ENCODE assay signal across 8 mouse cellular contexts in genomic region chr12:54830574-54830973, GRCm38 (mm10). TPM values are rescaled to one million over a fixed set of nuclear protein-coding genes. Genes with fewer than 3 reads are reported as not detected.
DNase-seq lines count a peak whose midpoint lies in the region; ATAC-seq and TF ChIP-seq lines count a peak whose summit lies in the region.

No protein-coding gene starts in this region.

- H3K4me3 ChIP-seq in kidney, embryonic 14.5 days (ENCODE audit: low read length): no peak overlapping the region
- H3K4me3 ChIP-seq in limb, embryonic 14.5 days (replicated peaks; ENCODE audit: low read length): no peak overlapping the region

- no peak overlapping the region for H3K9ac ChIP-seq in kidney, embryonic 14.5 days (ENCODE audit: low read depth, low read length)
- no peak overlapping the region for H3K9ac ChIP-seq in limb, embryonic 14.5 days (ENCODE audit: low read depth, low read length, severe bottlenecking)

- no peaks in the 10 kb centered on the region for H3K9me3 ChIP-seq in kidney, embryonic 14.5 days (ENCODE audit: control insufficient read depth, low read length)
- H3K9me3 ChIP-seq in limb, embryonic 14.5 days (ENCODE audit: control insufficient read depth, low read length): no peaks in the 10 kb centered on the region

- no peak overlapping the region for H3K4me2 ChIP-seq in kidney, embryonic 14.5 days (replicated peaks; ENCODE audit: low read depth, low read length)
- H3K4me2 ChIP-seq in limb, embryonic 14.5 days (replicated peaks; ENCODE audit: low read depth, low read length, severe bottlenecking): no peak overlapping the region

- 18% methylated on average over 6 of the region's 6 CpGs for WGBS in kidney, embryonic 14.5 days
- 22% methylated on average over 6 of the region's 6 CpGs for WGBS in limb, embryonic 14.5 days

- 0 out of 2 replicates have a peak, but pooled peaks cover 3% of the 10 kb centered on the region for H3K4me1 ChIP-seq in kidney, embryonic 14.5 days (ENCODE audit: control insufficient read depth, insufficient read depth, low read length)
- peaks cover 4% of the 10 kb centered on the region for H3K4me1 ChIP-seq in limb, embryonic 14.5 days (ENCODE audit: control insufficient read depth, insufficient read depth, low read length)

- no peaks in the 10 kb centered on the region for H3K36me3 ChIP-seq in kidney, embryonic 14.5 days (ENCODE audit: control insufficient read depth, insufficient read depth, low read length)
- no peaks in the 10 kb centered on the region for H3K36me3 ChIP-seq in limb, embryonic 14.5 days (ENCODE audit: control insufficient read depth, insufficient read depth, low read length)

- H3K27ac ChIP-seq in kidney, embryonic 14.5 days (ENCODE audit: low read depth, low read length): no peak overlapping the region
- H3K27ac ChIP-seq in limb, embryonic 14.5 days (replicated peaks; ENCODE audit: low read depth, low read length): no peak overlapping the region

- no peaks in the 10 kb centered on the region for H3K27me3 ChIP-seq in kidney, embryonic 14.5 days (ENCODE audit: control insufficient read depth, insufficient read depth, low read length)
- no peaks in the 10 kb centered on the region for H3K27me3 ChIP-seq in limb, embryonic 14.5 days (ENCODE audit: control insufficient read depth, insufficient read depth, low read length)

- peak; percentile 71; the same call in 1 of the 2 replicates for ATAC-seq in kidney, embryonic 14.5 days (ENCODE audit: low FRiP score, low TSS enrichment)
- ATAC-seq in limb, embryonic 14.5 days (ENCODE audit: low FRiP score, low read depth): peak; percentile 86
- peak; percentile 88 for ATAC-seq in monocyte, adult 5-6 weeks (replicated peaks; ENCODE audit: insufficient number of reproducible peaks, low FRiP score, low TSS enrichment, poor library complexity, severe bottlenecking)

- no peak for TF ChIP-seq POLR2A in limb, embryonic 14.5 days (IDR thresholded peaks at IDR 0.05; ENCODE audit: borderline replicate concordance, extremely low read depth, insufficient read depth, insufficient read length)

- DNase-seq in 3134 (ENCODE audit: extremely low read depth, insufficient read length, low spot score): peak; percentile 32
- peak; percentile 61 for DNase-seq in adrenal gland, adult 8-10 months
- peak; percentile 70 for DNase-seq in embryo, embryonic 9.5 days (ENCODE audit: extremely low spot score)
- DNase-seq in gonadal fat pad, adult 2 months (ENCODE audit: low read depth): peak; percentile 17
- peak; percentile 87 for DNase-seq in limb, embryonic 14.5 days (ENCODE audit: low spot score)
- peak; percentile 67 to 70 for DNase-seq in spleen, postnatal 36 days (ENCODE audit: low spot score in 2 of 2)

RNA-seq across cellular contexts. Expression of gene Cfl2, which starts 32.1 kb away (rescaled TPM):
- total RNA-seq in adrenal gland, adult 8-10 months (2022): 100 to 1,000 TPM; 123 to 143 (median 139) TPM
- polyA plus RNA-seq in gonadal fat pad, adult 2 months (2012; rRNA removed): 27.1 and 41.5 TPM in 2 replicates
- polyA plus RNA-seq in kidney, embryonic 14.5 days (2014; fragmentation: Nextera tagmentation; extraction: Ambion mirVana): 215 and 219 TPM in 2 replicates
- polyA plus RNA-seq in limb, embryonic 14.5 days (2012; rRNA removed): 68.9 and 70.9 TPM in 2 replicates
- 183 and 228 TPM in 2 replicates for polyA plus RNA-seq in limb, embryonic 14.5 days (2014; fragmentation: Nextera tagmentation; extraction: Ambion mirVana)
- 33.1 to 51.3 TPM (median 43.5 TPM) in 3 replicates for total RNA-seq in monocyte, adult 5-6 weeks (2017)

RNA-seq across cellular contexts. Expression of gene Snx6, which starts 35.1 kb away (rescaled TPM):
- 10 to 100 TPM; 59.4 to 81.4 (median 72.3) TPM for total RNA-seq in adrenal gland, adult 8-10 months (2022)
- polyA plus RNA-seq in gonadal fat pad, adult 2 months (2012; rRNA removed): 22.8 and 25.7 TPM in 2 replicates
- polyA plus RNA-seq in kidney, embryonic 14.5 days (2014; fragmentation: Nextera tagmentation; extraction: Ambion mirVana): 199 and 235 TPM in 2 replicates
- polyA plus RNA-seq in limb, embryonic 14.5 days (2012; rRNA removed): 74.6 and 90.0 TPM in 2 replicates
- 173 and 190 TPM in 2 replicates for polyA plus RNA-seq in limb, embryonic 14.5 days (2014; fragmentation: Nextera tagmentation; extraction: Ambion mirVana)
- 76.5 to 87.3 TPM (median 85.8 TPM) in 3 replicates for total RNA-seq in monocyte, adult 5-6 weeks (2017)

Comparison
In these comparisons a context has a peak if more than half of its experiments do, and no peak if none do; other contexts are left out.
1. DNase-seq: peak in every context shown above with its lines; median percentile 87 in limb, embryonic 14.5 days; 70 in embryo, embryonic 9.5 days; 68 in spleen, postnatal 36 days; 61 in adrenal gland, adult 8-10 months; 32 in 3134; 17 in gonadal fat pad, adult 2 months.